Comparison of ENCODE assay signal across 9 mouse cellular contexts in genomic region chr8:120418188-120418587, GRCm38 (mm10).
A peak's percentile ranks its signal among the peaks of the same experiment; 100 is the strongest.
DNase-seq lines count a peak whose midpoint lies in the region; ATAC-seq and TF ChIP-seq lines count a peak whose summit lies in the region.
"Had no signal": no experiment of that assay in that cellular context is flagged by ENCODE, and none has a peak within 500 bp of the region (broad histone marks: within the 10 kb centered on the region; RNA-seq: fewer than 3 reads in every experiment).

No protein-coding gene starts in this region.

- H3K4me3 ChIP-seq in lung, postnatal 0 days (ENCODE audit: low read depth, low read length): no peak overlapping the region
- no peak overlapping the region for H3K4me3 ChIP-seq in midbrain, embryonic 15.5 days

- peaks cover 18% of the 10 kb centered on the region; the same call in 1 of the 2 replicates for H3K4me1 ChIP-seq in lung, postnatal 0 days (ENCODE audit: insufficient read depth, low read depth, low read length)
- H3K4me1 ChIP-seq in midbrain, embryonic 15.5 days: peaks cover 70% of the 10 kb centered on the region

- ATAC-seq in lung, postnatal 0 days: no peak
- no peak for ATAC-seq in midbrain, embryonic 15.5 days (replicated peaks)

- H3K4me2 ChIP-seq in lung, postnatal 0 days (replicated peaks; ENCODE audit: low read depth, low read length): no peak overlapping the region
- H3K4me2 ChIP-seq in midbrain, embryonic 15.5 days: no peak overlapping the region

- 0 out of 2 replicates have a peak overlapping the region, but pooled peaks have one; percentile 90 for H3K27ac ChIP-seq in lung, postnatal 0 days (ENCODE audit: low read length)
- H3K27ac ChIP-seq in midbrain, embryonic 15.5 days: peak overlapping the region; percentile 92

- WGBS in lung, postnatal 0 days: 35% methylated on average over 5 of the region's 5 CpGs
- WGBS in midbrain, embryonic 15.5 days: 77% methylated on average over 5 of the region's 5 CpGs

- H3K36me3 ChIP-seq in lung, postnatal 0 days (ENCODE audit: insufficient read depth, low read length): no peaks in the 10 kb centered on the region
- H3K36me3 ChIP-seq in midbrain, embryonic 15.5 days (replicated peaks): no peaks in the 10 kb centered on the region

- H3K27me3 ChIP-seq in lung, postnatal 0 days (replicated peaks; ENCODE audit: insufficient read depth, low read length): no peaks in the 10 kb centered on the region
- H3K27me3 ChIP-seq in midbrain, embryonic 15.5 days (replicated peaks): no peaks in the 10 kb centered on the region

- peak; percentile 47 for DNase-seq in adrenal gland, postnatal 14 days
- no peak for DNase-seq in adrenal gland, postnatal 36 days
- peak; percentile 18 for DNase-seq in lung, postnatal 0 days (ENCODE audit: low spot score)
- DNase-seq in lung, postnatal 10 days: no peak
- peak; percentile 47 for DNase-seq in kidney, adult 18-20 months
- no peak for DNase-seq in left cerebral cortex, adult 11 months (ENCODE audit: low spot score)
- no peak for DNase-seq in adrenal gland, adult 2 months
- DNase-seq: heart, adult 18-20 months had no signal

- no peak for TF ChIP-seq EP300 in lung, postnatal 0 days (IDR thresholded peaks at IDR 0.05)

- no peaks in the 10 kb centered on the region for H3K9me3 ChIP-seq in lung, postnatal 0 days (ENCODE audit: low read length)
- H3K9me3 ChIP-seq in midbrain, embryonic 15.5 days: no peaks in the 10 kb centered on the region

- no peak overlapping the region for H3K9ac ChIP-seq in lung, postnatal 0 days (replicated peaks; ENCODE audit: low read depth)
- no peak overlapping the region for H3K9ac ChIP-seq in midbrain, embryonic 15.5 days

- no peak for TF ChIP-seq CTCF in lung, postnatal 0 days (IDR thresholded peaks at IDR 0.05)

Comparison
In these comparisons a context has a peak if more than half of its experiments do, and no peak if none do; other contexts are left out.
1. DNase-seq: peak in adrenal gland, postnatal 14 days (single experiment), lung, postnatal 0 days (single experiment) and kidney, adult 18-20 months (single experiment); none in adrenal gland, postnatal 36 days (0 of 2), lung, postnatal 10 days (single experiment), left cerebral cortex, adult 11 months (single experiment) and adrenal gland, adult 2 months (single experiment).